Mouse (Mus musculus) left cerebral cortex, adult 8-10 months (tissue): Measurements from ENCODE around the gene Gigyf2. TPM values are rescaled to one million over a fixed set of nuclear protein-coding genes. Genes with fewer than 3 reads are reported as not detected.

Source experiments
- DNase-seq, 2 experiments: peaks; one replicate each; pipeline ENCODE4 v3.0.0; 2022; ENCODE audit warnings: low spot score in 2 of 2
- total RNA-seq, 4 experiments: library from RNA; stranded (reverse); gene quantifications; 2 replicates each; pipeline ENCODE4 v1.2.4; 2022

Gene Gigyf2
- total RNA-seq = 100 to 1,000 TPM; 121 to 154 (median 142) TPM

DNA sequence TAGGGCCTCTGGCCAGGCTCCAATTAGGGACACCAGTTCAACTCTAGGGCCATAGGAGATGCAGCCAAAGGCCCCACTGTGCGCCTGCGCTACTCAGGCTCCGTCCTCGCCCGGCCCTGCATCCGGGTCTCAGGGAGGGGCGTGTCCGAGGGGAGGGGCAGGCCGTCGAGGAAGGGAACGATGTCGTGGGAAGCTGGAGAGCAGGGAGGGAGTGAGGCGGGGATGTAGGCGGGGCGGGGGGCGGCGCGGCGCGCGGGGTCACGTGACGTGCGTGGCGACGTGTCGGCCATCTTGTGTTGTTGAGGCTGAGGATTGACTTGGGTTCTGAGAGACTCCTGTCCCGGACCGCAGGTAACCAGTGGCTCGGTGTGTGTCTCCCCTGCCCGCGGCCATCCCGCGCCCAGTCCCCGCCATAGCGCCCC lies at the start of gene Gigyf2:
TSS of gene Gigyf2 (plus strand) at position 257 of the 422 bp plus-strand sequence.
- peak; percentile 85 to 94 for DNase-seq

DNA sequence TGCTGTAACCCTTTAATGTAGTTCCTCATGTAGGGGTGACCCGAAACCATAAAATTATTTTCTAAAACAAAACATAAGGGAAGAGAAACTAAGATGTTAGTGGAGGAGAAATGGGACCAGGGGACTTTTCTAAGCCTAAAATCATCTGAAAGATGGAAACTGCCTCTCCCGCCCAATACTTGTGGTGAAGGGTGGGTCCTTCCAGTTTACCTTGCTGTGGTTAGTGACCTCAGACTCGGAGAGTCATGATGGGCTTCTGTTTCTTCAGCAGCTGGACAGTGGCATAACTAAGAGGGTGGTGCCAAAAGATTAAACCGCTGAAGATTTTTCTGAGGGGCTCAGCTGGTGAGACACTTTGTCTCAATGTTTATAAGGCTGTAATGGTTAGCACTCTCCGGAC lies 46.5 kb upstream of the Gigyf2 start:
- no peak for DNase-seq

DNA sequence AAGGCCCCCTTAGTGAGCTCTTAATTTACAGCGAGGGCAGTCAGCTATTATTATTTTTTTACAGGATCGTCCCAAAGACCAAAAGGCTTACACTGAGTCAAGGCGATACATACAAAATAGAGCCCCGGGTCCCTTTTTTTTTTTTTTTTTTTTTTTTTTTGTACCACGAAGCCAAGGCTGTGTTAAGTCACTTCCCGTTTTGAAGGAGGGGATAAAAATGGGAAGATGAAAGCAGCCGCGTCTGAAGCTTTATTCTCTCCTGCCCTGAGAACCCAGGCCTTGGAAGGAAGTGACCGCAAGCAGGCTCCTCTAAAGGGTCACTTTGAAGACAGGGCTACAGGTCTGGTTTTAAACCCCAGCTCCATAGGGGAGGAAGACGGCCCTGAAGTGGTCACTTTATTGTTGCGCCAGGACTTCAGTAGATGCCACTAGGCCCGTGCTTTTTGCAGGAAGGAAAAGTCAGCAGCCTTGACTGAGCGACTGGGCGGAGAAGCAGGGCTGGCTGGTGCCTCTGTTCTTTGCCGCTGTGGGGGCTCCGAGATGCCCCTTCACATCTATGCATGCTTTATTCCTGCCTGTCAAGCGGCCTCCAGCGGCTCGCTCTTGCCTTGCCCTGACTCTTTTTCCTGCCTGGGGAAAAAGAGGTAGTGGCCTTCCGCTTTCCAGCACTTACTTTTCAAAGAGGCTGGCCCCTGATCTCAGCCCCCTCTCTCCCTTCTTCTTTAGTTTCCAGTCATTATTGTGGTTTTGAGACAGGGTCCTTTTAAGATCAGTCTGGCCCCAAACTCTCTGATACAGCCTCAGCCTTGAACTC lies 45.0 kb upstream of the Gigyf2 start:
- no peak for DNase-seq

DNA sequence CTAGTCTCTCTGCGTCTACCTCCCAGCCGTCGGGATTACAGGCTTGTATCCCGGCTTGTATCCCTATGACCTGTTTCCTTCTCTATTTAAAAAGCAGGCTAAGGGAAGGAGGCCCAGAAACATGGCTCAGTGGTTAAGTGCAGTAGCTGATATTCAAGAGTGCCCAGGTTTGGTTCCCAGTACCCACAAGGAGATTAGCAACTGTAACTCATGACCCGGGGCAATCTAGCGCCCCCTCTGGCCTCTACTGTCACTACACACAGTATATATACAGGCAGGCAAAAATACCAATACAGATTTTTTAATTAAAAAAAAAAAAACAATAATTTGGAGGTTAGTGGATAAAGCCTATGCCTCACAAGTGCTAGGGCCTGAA lies 44.4 kb upstream of the Gigyf2 start:
- DNase-seq = no peak

DNA sequence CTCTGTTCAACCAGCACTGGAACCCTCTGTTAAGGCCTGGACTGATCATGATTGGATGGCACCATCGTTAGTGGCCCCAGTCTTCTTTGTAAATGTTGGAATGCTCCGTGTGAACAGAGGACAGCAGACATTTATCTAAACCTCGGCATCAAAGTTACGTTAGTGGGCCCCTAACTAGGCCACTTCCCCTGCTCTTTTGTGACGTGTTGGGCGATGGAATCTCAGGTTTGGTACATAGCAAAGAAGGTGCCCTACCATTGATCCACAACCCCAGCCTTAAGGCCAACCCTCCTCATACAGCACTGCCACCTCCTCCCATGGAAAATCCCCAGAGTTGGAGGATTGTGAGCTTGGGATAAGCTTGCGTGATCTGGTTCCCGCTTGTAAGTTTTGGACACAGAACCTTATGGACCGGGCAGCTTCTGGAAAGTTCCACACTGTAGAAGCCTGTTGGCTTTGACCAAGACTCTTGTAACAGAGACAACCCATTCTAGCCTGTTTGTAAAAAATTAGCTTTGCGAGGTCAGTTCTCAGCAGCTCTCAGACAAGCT lies 43.3 kb upstream of the Gigyf2 start:
- DNase-seq = no peak

DNA sequence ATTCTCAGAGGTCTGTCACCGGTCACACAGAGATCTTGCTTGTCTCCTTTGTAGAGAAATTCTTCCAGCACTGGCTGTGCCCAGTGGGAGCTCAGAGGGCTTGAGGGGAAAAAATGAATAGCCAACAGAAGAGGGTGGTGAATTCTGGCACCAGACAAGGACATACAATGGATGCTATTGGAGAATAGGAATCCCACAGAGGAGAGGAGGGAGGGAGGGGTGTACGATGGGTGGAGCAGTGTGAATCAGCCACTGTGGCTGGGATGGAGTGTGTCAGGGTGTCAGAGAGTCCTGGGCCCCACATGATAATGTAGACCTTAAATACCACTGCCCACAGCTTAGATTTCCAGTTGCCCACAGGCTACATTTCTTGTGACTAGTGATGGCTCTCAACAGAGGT lies 39.7 kb upstream of the Gigyf2 start:
- no peak for DNase-seq

DNA sequence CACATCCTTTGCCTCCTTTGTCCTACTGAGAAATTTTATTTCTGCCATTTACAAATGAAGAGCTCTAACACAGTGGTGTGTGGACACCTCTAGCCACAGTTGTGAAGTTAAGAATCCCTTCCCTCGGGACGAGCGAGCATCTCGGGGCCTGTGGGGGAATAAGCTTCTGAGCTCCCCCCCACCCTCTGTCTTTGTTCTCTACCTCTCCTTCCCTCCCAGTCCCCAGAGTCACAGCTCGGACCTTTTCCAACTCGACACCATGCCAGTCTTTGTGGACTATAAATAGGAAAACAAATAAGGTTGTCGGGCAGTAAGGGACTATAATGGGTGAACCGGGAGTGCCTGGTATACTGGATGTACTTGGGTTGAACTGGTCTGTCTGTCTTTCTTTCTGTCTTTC lies 35.4 kb upstream of the Gigyf2 start:
- no peak for DNase-seq

DNA sequence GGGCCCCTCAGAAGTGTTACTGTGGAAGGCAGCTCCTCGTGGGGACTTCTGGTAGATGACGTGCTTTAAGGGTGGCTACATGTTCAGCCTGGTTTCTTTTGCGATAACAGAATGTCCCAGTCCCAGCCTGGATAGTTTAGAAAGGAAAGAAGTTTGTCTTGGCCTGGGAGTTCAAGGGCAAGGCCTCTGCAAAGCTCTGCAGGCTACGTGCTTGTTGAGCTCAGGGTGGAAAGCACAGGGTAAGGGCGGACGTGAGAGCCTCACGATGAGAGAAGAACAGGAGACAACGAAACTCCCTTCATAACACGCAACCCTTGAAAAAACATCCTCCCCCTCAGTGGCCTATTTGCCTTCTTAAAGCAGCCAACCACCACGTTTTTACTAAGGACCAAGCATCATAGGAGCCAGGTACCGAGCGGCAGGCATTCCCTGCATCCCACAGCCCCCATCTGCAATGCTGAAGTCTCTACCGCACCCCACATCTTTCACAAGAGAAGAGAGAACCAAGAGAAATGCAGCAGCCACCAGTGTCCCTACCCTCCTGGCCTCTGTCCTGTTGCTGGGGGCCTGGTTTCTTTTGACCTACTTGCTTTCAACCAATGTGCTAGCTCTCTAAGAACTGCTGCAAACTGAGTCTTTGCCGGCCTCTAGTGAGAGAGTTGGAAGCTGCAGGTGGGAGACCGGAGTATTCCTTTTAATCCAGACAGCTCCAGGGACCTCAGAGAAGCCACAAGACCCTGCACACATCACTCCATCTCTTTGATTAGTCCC lies 34.2 kb upstream of the Gigyf2 start:
- DNase-seq = peak in 1 of 2 experiments; percentile 15

DNA sequence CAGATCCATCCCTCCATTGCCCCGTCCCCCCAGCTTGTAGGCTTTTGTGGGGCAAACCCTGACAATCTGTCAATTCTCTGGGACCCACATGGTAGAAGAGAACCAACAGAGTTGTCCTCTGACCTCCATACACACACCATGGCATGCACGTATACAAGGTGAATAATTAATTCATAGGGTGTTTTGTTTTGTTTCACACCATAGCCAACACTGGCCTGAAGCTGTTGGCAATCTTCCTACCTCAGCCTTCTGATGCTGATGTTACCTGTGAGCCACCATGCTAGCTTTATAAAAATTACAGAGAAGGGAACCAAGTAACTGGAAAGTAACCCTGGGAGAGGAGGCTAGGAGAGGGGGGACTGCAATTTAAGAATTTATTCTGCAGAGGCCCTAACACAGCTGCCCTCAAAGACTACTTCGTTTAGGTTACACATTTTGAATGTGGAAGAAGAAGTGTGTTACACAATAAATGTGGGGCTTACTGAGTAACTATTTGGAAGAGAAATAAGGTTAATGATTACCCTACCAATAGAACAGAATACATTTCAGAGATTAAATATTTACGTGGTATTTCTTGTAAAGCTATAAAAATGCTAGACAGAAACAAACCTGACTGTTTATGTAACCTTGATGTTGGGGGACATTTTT lies 32.6 kb upstream of the Gigyf2 start:
- no peak for DNase-seq

DNA sequence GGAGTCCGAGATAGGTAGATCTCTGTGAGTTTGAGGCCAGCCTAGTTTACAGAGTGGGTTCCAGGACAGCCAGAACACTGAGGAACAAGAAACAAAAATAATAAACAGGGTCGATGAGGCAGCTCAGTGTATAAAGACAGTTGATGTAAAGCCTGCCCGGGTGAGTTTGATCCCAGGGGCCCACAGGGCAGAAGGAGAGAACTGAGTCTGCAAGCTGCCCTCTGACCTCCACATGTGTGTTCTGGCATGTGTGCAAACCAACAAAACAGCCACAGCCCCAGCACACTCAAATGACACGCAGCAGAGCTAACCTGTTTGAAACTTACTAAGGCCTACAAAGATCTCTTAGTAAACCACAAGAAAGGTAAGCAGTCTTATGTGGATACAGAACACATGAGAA lies 31.8 kb upstream of the Gigyf2 start:
- no peak for DNase-seq

DNA sequence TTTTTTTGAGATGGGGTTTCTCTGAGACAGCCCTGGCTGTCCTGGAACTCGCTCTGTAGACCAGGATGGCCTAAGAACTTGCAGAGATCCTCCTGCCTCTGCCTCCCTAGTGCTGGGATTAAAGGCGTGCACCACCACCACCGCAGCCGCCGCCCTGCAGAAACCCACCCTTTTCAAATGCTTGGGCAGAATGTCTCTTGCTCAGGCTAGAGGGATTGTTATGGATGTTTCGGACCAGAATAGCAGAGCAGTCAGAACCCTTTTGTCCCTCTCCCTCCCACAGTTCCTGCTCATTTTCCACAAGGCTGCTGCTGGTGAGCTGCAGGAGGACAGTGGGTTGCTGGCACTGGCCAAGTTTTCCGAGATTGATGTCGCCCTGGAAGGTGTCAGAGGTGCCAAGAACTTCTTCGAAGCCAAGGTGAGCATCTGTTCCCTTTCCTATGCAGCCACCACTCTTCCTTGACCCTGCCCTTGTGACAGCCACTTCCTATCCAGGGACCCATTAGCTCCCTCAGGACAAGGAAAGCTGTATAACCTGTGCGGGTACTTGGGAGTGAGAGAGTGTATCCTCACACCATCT lies 29.4 kb upstream of the Gigyf2 start:
- no peak for DNase-seq

DNA sequence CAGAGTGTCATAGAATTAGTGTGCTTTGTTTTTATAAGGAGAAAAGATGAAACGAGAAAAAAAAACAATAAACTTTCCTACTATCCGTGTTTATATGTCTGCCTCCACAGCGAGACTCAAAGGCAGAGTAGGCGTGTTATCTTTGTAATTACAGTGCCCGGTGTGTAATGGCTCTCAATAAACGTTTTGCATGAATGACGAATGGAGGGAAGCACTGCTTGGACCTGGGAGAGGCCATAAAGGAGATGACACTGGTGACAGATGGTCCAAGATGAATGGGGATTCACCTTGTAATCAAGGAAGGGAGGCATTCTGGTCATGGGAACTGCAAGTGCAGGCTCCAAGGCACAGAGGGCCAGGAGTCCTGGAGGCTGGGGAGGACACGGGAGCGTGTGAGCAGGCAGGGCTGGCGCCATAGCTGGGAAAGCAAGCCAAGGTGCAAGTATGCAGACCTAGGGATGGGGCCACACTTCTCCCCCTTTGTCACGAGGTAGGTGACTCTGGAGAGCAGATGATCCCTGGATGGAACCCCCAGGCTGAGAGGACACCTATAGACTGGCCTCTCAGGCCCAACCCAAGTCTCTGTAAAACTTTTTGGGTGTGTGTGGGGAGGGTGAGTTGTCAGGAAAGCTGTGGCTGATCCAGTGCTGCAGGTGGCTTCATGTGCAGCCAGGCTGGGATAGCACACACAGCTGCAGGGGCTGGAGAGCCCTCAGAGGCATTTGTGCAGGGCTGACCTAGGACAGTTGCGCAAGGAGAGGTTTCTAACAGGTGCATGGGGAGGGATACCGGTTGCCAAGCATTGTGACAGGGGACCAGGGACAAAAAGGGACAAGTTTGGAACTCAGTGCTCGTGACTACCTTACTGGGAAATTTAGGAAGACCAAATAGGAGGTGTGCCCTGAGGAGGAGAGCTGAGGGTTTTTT lies 26.2 kb upstream of the Gigyf2 start:
- DNase-seq = no peak

DNA sequence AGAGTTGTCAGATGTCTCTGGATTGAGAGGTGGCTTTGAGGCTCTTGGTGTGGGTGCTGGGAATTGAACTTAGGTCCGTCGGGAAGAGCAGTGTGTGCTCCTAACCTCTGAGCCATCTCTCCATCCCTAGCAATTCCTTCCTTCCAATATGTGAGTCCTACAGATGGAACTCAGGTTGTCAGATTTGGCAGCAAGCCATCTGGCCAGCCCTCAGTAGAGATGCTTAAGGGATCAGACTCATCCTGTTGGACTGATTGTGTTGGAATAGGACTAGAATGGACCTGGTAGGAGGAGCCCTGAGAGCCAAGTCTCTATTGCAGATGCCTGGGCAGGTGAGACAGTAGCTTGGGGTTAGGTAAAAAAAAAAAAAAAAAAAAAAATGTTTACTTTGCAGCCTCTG lies 24.8 kb upstream of the Gigyf2 start:
- DNase-seq = no peak

DNA sequence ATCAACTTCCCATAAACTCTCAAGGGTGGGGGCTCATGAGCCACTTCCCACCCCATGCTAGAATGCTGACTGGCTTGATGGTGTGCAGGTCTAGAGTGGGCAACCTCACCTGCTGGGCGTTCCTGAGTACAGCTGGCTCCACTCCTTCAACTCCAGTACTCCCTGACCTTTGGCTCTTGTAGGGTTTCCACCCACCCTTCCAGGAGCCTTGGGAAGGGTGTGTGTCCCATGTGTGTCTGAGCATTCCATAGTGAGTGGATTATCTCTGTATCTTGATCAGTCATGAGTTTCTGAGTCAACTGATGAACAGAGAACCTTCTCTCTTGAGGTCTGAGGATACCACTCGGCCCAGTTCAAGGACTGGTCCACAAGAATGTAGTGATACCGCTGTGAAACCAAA lies 17.8 kb upstream of the Gigyf2 start:
- DNase-seq = no peak

DNA sequence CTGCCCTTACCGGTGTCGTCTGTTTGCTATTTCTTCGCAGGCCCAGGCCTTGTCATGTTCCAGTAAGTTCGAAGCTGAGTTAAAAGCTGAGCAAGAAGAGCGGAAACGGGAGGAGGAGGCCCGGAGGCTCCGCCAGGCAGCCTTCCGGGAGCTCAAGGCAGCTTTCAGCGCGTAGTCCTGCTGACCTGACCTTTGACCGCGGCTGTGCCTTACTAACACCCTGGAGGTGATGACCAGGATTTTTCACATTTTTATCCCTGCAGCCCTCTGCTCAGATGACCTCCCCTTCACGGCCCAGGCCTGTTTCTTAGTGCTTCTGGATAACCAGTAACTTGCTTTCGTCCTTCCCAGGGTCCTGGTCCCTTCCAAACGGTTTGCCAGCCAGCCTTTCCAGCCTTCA lies 17.2 kb upstream of the Gigyf2 start:
- no peak for DNase-seq

DNA sequence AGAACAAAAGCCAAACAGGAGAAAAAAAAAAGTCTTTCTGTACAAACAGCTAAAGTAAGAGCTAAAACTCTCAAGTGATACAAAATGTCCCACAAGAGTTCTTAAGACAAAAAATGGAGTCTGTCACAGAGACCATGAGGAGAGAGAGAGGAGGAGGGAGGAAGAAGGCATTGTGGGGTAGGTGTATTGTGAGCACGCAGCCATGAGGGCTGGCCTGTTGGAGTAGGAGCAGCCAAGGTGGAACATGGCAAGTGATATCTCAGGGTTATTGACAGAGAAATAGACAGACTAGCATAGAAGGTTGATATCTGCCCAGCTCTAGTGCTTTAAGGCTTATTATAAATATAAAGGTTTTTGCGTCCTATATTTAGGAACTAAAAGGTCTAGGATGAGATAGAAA lies 14.1 kb upstream of the Gigyf2 start:
- DNase-seq = no peak

DNA sequence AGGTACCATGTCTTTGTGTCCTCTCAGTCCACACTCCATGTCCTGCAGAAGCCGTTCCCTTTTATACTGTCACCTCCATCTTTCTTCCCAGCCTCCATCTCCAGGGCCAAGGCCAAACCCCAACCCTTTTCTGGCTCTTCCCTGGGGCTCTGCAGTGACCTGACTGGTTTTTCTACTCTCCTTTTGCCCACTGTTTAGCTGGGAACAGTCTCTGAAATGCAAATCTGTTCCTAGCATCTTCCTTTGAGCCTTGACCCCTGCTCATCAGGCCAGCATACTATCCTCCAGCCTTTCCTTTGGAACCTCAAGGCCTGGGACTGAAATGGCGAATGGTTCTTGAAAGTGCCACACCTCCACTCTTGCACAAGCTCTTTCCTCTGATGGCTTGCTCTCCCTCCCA lies 13.7 kb upstream of the Gigyf2 start:
- no peak for DNase-seq

DNA sequence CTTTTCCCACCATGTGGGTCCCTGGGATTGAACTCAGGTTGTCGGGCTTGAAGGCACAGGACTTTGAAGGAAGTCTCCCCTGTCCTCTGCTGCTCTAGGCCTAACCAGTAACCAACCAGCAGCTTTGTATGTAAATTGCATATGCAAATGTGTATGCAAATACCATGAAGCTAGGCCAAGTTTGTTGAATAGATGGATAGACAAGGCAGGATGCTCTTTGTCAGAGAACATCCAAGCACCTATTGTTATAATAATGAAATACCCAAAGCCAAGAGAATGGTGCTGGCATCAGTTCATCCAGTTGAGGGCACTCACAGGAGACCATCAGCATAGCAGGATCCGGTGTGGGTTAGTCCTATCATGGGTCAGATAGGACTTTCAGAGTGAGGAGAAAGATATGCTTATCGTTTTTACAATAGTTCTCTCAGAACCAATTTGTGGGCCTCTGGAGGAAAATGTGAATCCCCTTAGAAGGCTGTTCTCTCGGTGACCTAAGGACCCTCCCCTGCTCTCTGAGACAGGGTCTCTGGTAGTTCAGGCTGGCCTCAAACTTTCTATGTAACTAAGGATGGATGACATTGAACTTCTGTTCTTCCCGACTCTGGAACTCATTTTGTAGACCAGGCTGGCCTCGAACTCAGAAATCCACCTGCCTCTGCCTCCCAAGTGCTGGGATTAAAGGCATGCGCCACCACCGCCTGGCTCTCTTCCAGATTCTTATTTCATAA lies 12.8 kb upstream of the Gigyf2 start:
- no peak for DNase-seq

DNA sequence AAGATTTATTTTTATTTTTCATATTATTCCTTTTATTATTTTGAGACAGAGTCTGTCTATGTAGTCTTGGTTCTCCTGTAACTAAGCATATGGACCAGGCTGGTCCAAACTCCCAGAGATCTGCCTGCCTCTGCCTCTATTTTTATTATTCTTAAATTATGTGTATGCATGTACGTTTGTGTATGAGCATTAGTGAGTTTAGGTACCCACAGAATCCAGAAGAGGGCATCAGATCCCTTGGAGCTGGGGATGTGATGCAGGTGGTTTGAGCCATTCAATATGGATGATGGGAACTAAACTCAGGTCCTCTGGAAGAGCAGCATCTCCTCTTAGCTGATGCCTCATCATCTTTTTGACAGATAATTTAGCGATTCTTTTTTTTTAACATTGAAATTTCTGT lies 11.4 kb upstream of the Gigyf2 start:
- no peak for DNase-seq

DNA sequence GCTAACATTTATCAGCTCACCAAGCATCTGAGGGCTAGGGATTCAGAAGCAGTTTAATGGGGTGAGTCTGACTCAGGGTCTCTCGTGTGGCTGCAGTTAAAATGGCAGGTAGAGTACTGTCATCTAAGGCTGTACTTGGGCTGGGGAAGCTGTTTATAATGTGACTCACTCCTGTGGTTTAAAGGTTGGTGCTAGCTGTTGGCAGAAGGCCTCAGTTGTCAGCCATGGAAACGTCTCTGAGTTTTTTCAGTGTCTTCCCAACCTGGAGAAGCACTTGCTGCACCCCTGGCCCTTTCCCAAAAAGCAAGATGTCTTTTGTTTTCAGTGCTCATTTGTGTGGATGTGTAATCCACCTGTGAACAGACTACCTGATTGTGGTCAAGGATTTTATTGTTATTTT lies 10.9 kb upstream of the Gigyf2 start:
- no peak for DNase-seq
